Mouse (Mus musculus) fat pad, adult 2 months (tissue): ENCODE measurements at regions not wholly inside any gene's neighbourhood (a gene's known extent, or its start where the extent isn't known, plus 50 kb on each side); places are given as distances from the start of the nearest gene placed in this dataset.

ENCODE experiments used
- DNase-seq: peaks from one replicate; pipeline ENCODE4 v3.0.0-alpha.2; 2011; ENCODE audit warnings: low read depth, low spot score; ENCODE audit errors: extremely low read depth

DNA sequence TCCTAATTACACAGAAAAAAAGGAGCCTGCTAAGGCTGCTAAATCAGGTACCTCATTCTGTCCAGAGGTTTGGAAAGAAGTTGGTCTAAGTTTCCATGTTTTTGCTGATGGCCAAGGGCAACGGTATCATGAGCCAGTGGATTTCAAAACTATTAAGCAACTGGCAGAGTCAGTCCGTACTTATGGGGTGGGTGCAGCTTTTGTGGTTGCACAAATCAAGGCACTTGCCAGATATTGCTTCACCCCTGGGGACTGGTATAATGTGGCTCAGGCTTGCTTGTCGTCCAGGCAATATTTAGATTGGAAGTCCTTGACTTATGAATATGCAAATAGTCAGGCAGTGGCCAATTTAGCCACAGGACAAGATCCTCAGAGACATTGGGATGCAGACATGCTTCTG lies 65.2 kb upstream of the 9130204L05Rik start:
- peak; percentile 98 for DNase-seq
